Mouse (Mus musculus): ENCODE results near the gene Ggt1. TPM values are rescaled to one million over a fixed set of nuclear protein-coding genes. Genes with fewer than 3 reads are reported as not detected.
"Not testable (repeated sequence)": the region's sequence is repeated elsewhere in the genome, so short reads cannot be mapped to it uniquely, and the experiment has no call there.

Gene Ggt1
- polyA plus RNA-seq, 1 experiment from 2014 or later, result 2.0 TPM

- no peak overlapping the region for H3K4me3 ChIP-seq
- no peak overlapping the region for H3K9ac ChIP-seq
- H3K4me2 ChIP-seq, result no peak overlapping the region
- WGBS, result 79% methylated on average over 4 of the region's 4 CpGs
- H3K27me3 ChIP-seq, result no peaks in the 10 kb centered on the region
- peaks cover 27% of the 10 kb centered on the region for H3K4me1 ChIP-seq
- no peaks in the 10 kb centered on the region for H3K9me3 ChIP-seq
- H3K36me3 ChIP-seq, result peaks cover 57% of the 10 kb centered on the region
- ATAC-seq (ENCODE audit: borderline replicate concordance, extremely low read depth, low FRiP score, low TSS enrichment), result no peak
- no peak overlapping the region for H3K27ac ChIP-seq
Observed at GRCm38 (mm10) chr10:75521643-75522042, 39.8 kb upstream of the Ggt1 start.

- H3K36me3 ChIP-seq, result peaks cover 53% of the 10 kb centered on the region
- not testable (repeated sequence) for H3K4me3 ChIP-seq; H3K4me2 ChIP-seq; H3K9me3 ChIP-seq; H3K27ac ChIP-seq; H3K4me1 ChIP-seq; H3K27me3 ChIP-seq; H3K9ac ChIP-seq; ATAC-seq (ENCODE audit: borderline replicate concordance, extremely low read depth, low FRiP score, low TSS enrichment)
- 95% methylated on average over 9 of the region's 9 CpGs for WGBS
Observed at GRCm38 (mm10) chr10:75525450-75525849, 36.0 kb upstream of the Ggt1 start.

- no peak for ATAC-seq (ENCODE audit: borderline replicate concordance, extremely low read depth, low FRiP score, low TSS enrichment)
- H3K36me3 ChIP-seq, result peaks cover 50% of the 10 kb centered on the region
Observed at GRCm38 (mm10) chr10:75530322-75530721, 31.1 kb upstream of the Ggt1 start.

GRCm38 (mm10) chr10:75531532-75532090 lies 29.8 kb upstream of the Ggt1 start:
- Histone ChIP-seq H3K9ac (no peak overlapping the region), H3K36me3 (peaks cover 53% of the 10 kb centered on the region), H3K4me2 (no peak overlapping the region), H3K4me1 (no peaks in the 10 kb centered on the region), H3K9me3 (no peaks in the 10 kb centered on the region), H3K27me3 (no peaks in the 10 kb centered on the region), H3K27ac (no peak overlapping the region), H3K4me3 (no peak overlapping the region)
- no peak for ATAC-seq (ENCODE audit: borderline replicate concordance, extremely low read depth, low FRiP score, low TSS enrichment)
- WGBS, result 87% methylated on average over 9 of the region's 9 CpGs

More at GRCm38 (mm10) chr10:75530322-75530721, 31.1 kb upstream of the Ggt1 start:
- no peak overlapping the region for H3K4me2 ChIP-seq
- H3K4me3 ChIP-seq, result no peak overlapping the region
- H3K9ac ChIP-seq, result no peak overlapping the region
- no peaks in the 10 kb centered on the region for H3K27me3 ChIP-seq
- 86% methylated on average over 2 of the region's 2 CpGs for WGBS
- no peak overlapping the region for H3K27ac ChIP-seq
- no peaks in the 10 kb centered on the region for H3K9me3 ChIP-seq
- no peaks in the 10 kb centered on the region for H3K4me1 ChIP-seq

GRCm38 (mm10) chr10:75534216-75534615 lies 27.2 kb upstream of the Ggt1 start:
- ATAC-seq (ENCODE audit: borderline replicate concordance, extremely low read depth, low FRiP score, low TSS enrichment), result no peak
- Histone ChIP-seq H3K9ac (no peak overlapping the region), H3K9me3 (no peaks in the 10 kb centered on the region), H3K4me1 (no peaks in the 10 kb centered on the region), H3K4me3 (no peak overlapping the region), H3K27me3 (no peaks in the 10 kb centered on the region), H3K4me2 (no peak overlapping the region), H3K36me3 (peaks cover 52% of the 10 kb centered on the region), H3K27ac (no peak overlapping the region)
- WGBS, result 90% methylated on average over 8 of the region's 8 CpGs

- WGBS, result 73% methylated on average over 8 of the region's 8 CpGs
- Histone ChIP-seq H3K4me2 (no peak overlapping the region), H3K4me1 (no peaks in the 10 kb centered on the region), H3K27ac (no peak overlapping the region), H3K9me3 (no peaks in the 10 kb centered on the region), H3K9ac (no peak overlapping the region), H3K27me3 (no peaks in the 10 kb centered on the region), H3K4me3 (no peak overlapping the region), H3K36me3 (peaks cover 49% of the 10 kb centered on the region)
- no peak for ATAC-seq (ENCODE audit: borderline replicate concordance, extremely low read depth, low FRiP score, low TSS enrichment)
Observed at GRCm38 (mm10) chr10:75534934-75535333, 26.5 kb upstream of the Ggt1 start.

- Histone ChIP-seq H3K4me3 (no peak overlapping the region), H3K4me2 (no peak overlapping the region), H3K27ac (no peak overlapping the region), H3K4me1 (no peaks in the 10 kb centered on the region), H3K27me3 (no peaks in the 10 kb centered on the region), H3K9me3 (no peaks in the 10 kb centered on the region), H3K9ac (no peak overlapping the region), H3K36me3 (peaks cover 46% of the 10 kb centered on the region)
- WGBS, result 69% methylated on average over 2 of the region's 2 CpGs
- no peak for ATAC-seq (ENCODE audit: borderline replicate concordance, extremely low read depth, low FRiP score, low TSS enrichment)
Observed at GRCm38 (mm10) chr10:75535423-75535822, 26.0 kb upstream of the Ggt1 start.

GRCm38 (mm10) chr10:75536123-75536522 lies 25.3 kb upstream of the Ggt1 start:
- H3K4me1 ChIP-seq, result no peaks in the 10 kb centered on the region
- no peaks in the 10 kb centered on the region for H3K27me3 ChIP-seq
- no peak overlapping the region for H3K9ac ChIP-seq
- no peak overlapping the region for H3K4me3 ChIP-seq
- no peak for ATAC-seq (ENCODE audit: borderline replicate concordance, extremely low read depth, low FRiP score, low TSS enrichment)
- H3K36me3 ChIP-seq, result peaks cover 46% of the 10 kb centered on the region
- H3K9me3 ChIP-seq, result no peaks in the 10 kb centered on the region
- no peak overlapping the region for H3K4me2 ChIP-seq
- 84% methylated on average over 5 of the region's 5 CpGs for WGBS
- no peak overlapping the region for H3K27ac ChIP-seq

- Histone ChIP-seq H3K9me3 (no peaks in the 10 kb centered on the region), H3K36me3 (no peaks in the 10 kb centered on the region)
- ATAC-seq (ENCODE audit: borderline replicate concordance, extremely low read depth, low FRiP score, low TSS enrichment), result no peak
Observed at GRCm38 (mm10) chr10:75547901-75548300, 13.5 kb upstream of the Ggt1 start.

GRCm38 (mm10) chr10:75548486-75548885 lies 12.9 kb upstream of the Ggt1 start:
- H3K36me3 ChIP-seq, result no peaks in the 10 kb centered on the region
- H3K4me3 ChIP-seq, result no peak overlapping the region
- no peak overlapping the region for H3K9ac ChIP-seq
- WGBS, result 32% methylated on average over 14 of the region's 14 CpGs
- H3K27me3 ChIP-seq, result no peaks in the 10 kb centered on the region
- H3K27ac ChIP-seq, result no peak overlapping the region
- H3K4me2 ChIP-seq, result no peak overlapping the region
- ATAC-seq (ENCODE audit: borderline replicate concordance, extremely low read depth, low FRiP score, low TSS enrichment), result no peak
- no peaks in the 10 kb centered on the region for H3K9me3 ChIP-seq
- peaks cover 19% of the 10 kb centered on the region; the same call in 1 of the 2 replicates for H3K4me1 ChIP-seq

More at GRCm38 (mm10) chr10:75547901-75548300, 13.5 kb upstream of the Ggt1 start:
- no peak overlapping the region for H3K4me3 ChIP-seq
- no peaks in the 10 kb centered on the region for H3K27me3 ChIP-seq
- no peak overlapping the region for H3K4me2 ChIP-seq
- H3K27ac ChIP-seq, result no peak overlapping the region
- peaks cover 17% of the 10 kb centered on the region; the same call in 1 of the 2 replicates for H3K4me1 ChIP-seq
- WGBS, result 51% methylated on average over 7 of the region's 7 CpGs
- H3K9ac ChIP-seq, result no peak overlapping the region

GRCm38 (mm10) chr10:75549886-75550285 lies 11.5 kb upstream of the Ggt1 start:
- Histone ChIP-seq H3K27ac (no peak overlapping the region), H3K4me1 (peaks cover 19% of the 10 kb centered on the region; the same call in 1 of the 2 replicates), H3K9ac (no peak overlapping the region), H3K9me3 (no peaks in the 10 kb centered on the region), H3K36me3 (no peaks in the 10 kb centered on the region), H3K4me3 (no peak overlapping the region), H3K4me2 (no peak overlapping the region), H3K27me3 (no peaks in the 10 kb centered on the region)
- no peak for ATAC-seq (ENCODE audit: borderline replicate concordance, extremely low read depth, low FRiP score, low TSS enrichment)
- WGBS, result 56% methylated on average over 7 of the region's 7 CpGs

GRCm38 (mm10) chr10:75551175-75551574 lies 10.2 kb upstream of the Ggt1 start:
- Histone ChIP-seq H3K36me3 (no peaks in the 10 kb centered on the region), H3K9me3 (no peaks in the 10 kb centered on the region), H3K4me2 (peak overlapping the region; percentile 20), H3K9ac (no peak overlapping the region), H3K4me3 (no peak overlapping the region), H3K4me1 (peaks cover 24% of the 10 kb centered on the region), H3K27ac (no peak overlapping the region), H3K27me3 (no peaks in the 10 kb centered on the region)
- peak; percentile 31; the same call in 1 of the 2 replicates for ATAC-seq (ENCODE audit: borderline replicate concordance, extremely low read depth, low FRiP score, low TSS enrichment)
- WGBS, result 16% methylated on average over 12 of the region's 12 CpGs

GRCm38 (mm10) chr10:75552106-75552505 lies 9.3 kb upstream of the Ggt1 start:
- no peak overlapping the region for H3K9ac ChIP-seq
- H3K36me3 ChIP-seq, result no peaks in the 10 kb centered on the region
- no peak for ATAC-seq (ENCODE audit: borderline replicate concordance, extremely low read depth, low FRiP score, low TSS enrichment)
- H3K9me3 ChIP-seq, result no peaks in the 10 kb centered on the region
- 66% methylated on average over 2 of the region's 2 CpGs for WGBS
- H3K27me3 ChIP-seq, result no peaks in the 10 kb centered on the region
- H3K4me3 ChIP-seq, result no peak overlapping the region
- no peak overlapping the region for H3K27ac ChIP-seq
- H3K4me1 ChIP-seq, result peaks cover 31% of the 10 kb centered on the region
- no peak overlapping the region for H3K4me2 ChIP-seq
